Mouse (Mus musculus): ENCODE data around the gene Prpf18. TPM values are rescaled to one million over a fixed set of nuclear protein-coding genes. Genes with fewer than 3 reads are reported as not detected.

The Prpf18 gene
- polyA plus RNA-seq (2015; fragmentation: Nextera tagmentation; extraction: Ambion mirVana) = 27.1 and 31.7 TPM in 2 replicates

DNA sequence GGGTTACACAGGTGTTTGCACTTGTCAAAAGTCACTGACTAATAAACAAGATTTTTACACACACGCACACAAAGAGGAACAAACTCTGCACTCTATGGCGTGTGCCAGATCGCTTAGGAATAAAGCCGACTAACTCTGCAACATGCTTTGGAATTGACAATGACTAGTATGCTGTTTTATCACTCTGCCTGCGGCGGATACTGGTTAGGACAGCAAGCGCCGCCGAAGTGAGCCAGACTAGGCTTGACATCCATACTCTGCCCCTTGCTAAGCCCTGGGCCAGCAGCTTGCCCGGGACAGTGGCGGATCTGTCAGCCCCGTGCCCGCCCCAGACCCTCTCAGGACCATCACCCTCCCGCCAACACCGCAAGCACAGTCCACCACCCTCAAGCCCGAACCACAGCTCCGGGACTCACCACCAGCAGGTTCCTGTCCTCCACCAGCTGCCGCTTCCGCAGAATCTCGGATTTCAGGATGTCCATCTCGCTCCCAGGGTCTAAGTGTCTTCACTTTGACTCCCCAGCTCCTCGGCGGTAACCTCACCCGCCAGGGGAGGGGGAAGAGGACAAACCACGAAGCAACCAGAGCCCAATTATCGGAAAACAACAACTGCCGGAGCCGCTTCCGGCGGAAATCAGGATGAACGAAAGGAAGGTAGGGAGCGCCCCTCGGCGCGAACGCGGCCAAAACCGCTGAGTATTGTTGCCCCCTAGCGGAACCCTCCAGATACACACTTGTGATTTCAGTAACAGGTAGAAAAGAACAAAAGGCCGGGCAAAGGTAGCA is at the start of gene Prpf18:
Prpf18 (minus strand) TSS at position 614 of the 786 bp plus-strand sequence.
- Histone ChIP-seq H3K9ac (peak within 1 kb of the TSS; percentile 94), H3K4me2 (replicated peaks) (peak within 1 kb of the TSS; percentile 64), H3K27me3 (replicated peaks) (no peaks in the 10 kb centered on the region), H3K9me3 (no peaks in the 10 kb centered on the region), H3K36me3 (0 out of 2 replicates have a peak, but pooled peaks cover 3% of the 10 kb centered on the region), H3K27ac (peak within 1 kb of the TSS; percentile 71), H3K4me3 (replicated peaks) (peak within 1 kb of the TSS; percentile 96), H3K4me1 (replicated peaks) (peaks cover 3% of the 10 kb centered on the region)
- under 1% methylated on average over 40 of the region's 40 CpGs for WGBS
- peak; percentile 94 for ATAC-seq

DNA sequence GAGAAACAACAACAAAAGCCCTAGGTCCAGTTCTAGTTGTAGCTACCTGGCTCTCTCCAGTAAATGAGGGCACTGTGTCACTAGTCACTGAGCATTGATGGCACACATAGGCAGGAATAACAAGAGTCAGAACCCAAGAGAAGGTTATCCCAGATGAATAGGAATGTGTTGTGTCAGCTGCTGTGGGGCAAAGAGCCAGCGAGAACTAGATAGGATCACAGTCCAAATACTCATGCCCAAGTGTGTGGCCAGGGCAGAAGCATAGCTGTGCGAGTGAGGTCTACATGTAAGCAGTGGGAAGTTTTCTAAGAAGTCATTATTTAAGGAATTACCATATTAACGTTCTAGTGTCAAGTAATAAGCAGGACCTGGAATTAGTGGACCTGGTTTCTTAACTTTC is 28.0 kb upstream of the Prpf18 start:
- 91% methylated on average over 3 of the region's 3 CpGs for WGBS
- H3K9ac ChIP-seq = no peak overlapping the region
- no peak overlapping the region for H3K27ac ChIP-seq
- no peaks in the 10 kb centered on the region for H3K36me3 ChIP-seq
- no peaks in the 10 kb centered on the region for H3K4me1 ChIP-seq (replicated peaks)
- no peak for ATAC-seq
- H3K4me3 ChIP-seq (replicated peaks) = no peak overlapping the region
- H3K27me3 ChIP-seq (replicated peaks) = no peaks in the 10 kb centered on the region
- no peak overlapping the region for H3K4me2 ChIP-seq (replicated peaks)
- no peaks in the 10 kb centered on the region for H3K9me3 ChIP-seq

DNA sequence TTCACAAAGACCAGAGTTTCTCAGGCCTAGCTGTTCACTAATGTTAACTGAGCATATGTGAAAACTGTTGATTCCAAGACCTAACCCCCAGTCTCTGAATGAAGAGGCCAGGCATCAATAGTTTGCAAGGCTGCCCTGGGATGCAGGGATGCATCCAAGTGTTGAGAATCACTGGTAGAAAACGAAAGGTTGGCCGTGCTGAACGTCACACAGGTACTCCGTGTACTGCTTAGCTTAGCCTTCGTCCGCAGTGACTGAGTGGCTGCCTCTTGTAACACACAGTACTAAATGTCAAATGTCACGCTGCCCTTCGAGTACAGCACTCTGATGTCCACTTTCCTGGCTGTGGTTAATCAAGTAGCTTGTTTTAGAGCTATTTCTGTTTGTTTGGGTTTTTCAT is 19.7 kb upstream of the Prpf18 start:
- WGBS = 83% methylated on average over 8 of the region's 8 CpGs
- Histone ChIP-seq H3K36me3 (no peaks in the 10 kb centered on the region), H3K4me1 (replicated peaks) (no peaks in the 10 kb centered on the region), H3K4me2 (replicated peaks) (no peak overlapping the region), H3K27ac (no peak overlapping the region), H3K9me3 (no peaks in the 10 kb centered on the region), H3K4me3 (replicated peaks) (no peak overlapping the region), H3K27me3 (replicated peaks) (no peaks in the 10 kb centered on the region), H3K9ac (no peak overlapping the region)
- ATAC-seq = no peak

DNA sequence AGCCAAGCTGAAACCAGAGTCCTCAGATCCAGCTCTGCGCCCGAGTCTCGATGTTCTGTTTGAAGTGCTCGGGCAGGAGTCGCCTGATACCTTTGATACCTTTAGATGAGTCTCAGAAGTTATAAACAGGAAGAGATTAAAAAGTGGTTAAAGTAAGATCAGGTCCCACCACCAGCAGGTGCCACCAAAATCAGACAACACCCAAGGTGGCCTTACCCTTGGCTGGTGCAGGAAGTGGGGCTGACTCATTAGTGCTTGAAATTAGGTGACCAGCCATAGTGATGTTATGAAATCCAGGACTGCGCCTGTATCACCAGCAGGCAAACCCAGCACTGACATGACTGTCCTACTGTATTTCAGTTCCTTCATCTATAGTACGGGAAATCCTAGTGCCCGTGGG is 17.8 kb upstream of the Prpf18 start:
- no peaks in the 10 kb centered on the region for H3K9me3 ChIP-seq
- H3K27ac ChIP-seq = no peak overlapping the region
- H3K36me3 ChIP-seq = no peaks in the 10 kb centered on the region
- no peaks in the 10 kb centered on the region for H3K4me1 ChIP-seq (replicated peaks)
- 86% methylated on average over 8 of the region's 8 CpGs for WGBS
- H3K4me2 ChIP-seq (replicated peaks) = no peak overlapping the region
- no peak for ATAC-seq
- no peak overlapping the region for H3K9ac ChIP-seq
- no peaks in the 10 kb centered on the region for H3K27me3 ChIP-seq (replicated peaks)
- no peak overlapping the region for H3K4me3 ChIP-seq (replicated peaks)

DNA sequence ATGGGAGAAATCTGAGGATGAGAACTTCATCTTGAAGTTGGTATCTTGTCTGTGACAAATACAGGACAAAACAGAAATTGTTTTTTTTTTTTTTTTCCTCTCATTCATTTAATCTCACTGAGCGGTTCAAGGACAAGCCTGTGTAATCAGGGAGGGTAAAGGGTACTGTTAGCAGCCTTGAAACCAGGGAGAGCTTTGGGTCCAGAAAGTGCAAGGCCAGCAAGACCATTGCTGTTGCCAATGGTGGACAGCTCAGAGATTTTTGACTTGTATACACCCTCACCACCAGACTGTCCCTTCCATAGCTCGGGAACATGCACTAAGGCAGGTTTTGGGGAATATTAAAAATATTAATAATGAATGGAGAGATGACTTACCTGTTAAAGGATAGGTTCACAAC is 16.7 kb upstream of the Prpf18 start:
- WGBS = 70% methylated on average over 2 of the region's 2 CpGs
- Histone ChIP-seq H3K4me1 (replicated peaks) (no peaks in the 10 kb centered on the region), H3K4me2 (replicated peaks) (no peak overlapping the region), H3K27me3 (replicated peaks) (no peaks in the 10 kb centered on the region), H3K4me3 (replicated peaks) (no peak overlapping the region), H3K9me3 (no peaks in the 10 kb centered on the region), H3K36me3 (no peaks in the 10 kb centered on the region), H3K27ac (no peak overlapping the region), H3K9ac (no peak overlapping the region)
- no peak for ATAC-seq

DNA sequence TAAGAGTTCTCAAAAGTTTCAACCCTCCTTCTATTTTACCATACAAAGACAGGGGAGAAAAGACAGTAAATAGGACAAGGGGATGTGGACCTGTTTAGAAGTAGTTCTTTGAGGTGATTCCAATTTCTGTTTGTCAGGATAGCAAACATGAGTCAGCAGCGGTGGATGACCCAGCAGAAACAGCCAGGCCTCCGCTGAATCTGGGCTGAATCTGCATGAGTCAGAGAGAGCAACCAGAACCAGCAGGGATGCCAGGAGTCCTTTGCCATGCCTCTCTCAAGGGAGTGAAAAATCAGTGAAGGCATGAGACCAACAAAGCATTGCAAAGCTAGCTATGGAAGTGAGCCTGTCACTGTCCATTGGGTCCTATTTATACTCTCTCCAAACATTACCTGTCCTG is 8.8 kb upstream of the Prpf18 start:
- 85% methylated on average over 2 of the region's 2 CpGs for WGBS

DNA sequence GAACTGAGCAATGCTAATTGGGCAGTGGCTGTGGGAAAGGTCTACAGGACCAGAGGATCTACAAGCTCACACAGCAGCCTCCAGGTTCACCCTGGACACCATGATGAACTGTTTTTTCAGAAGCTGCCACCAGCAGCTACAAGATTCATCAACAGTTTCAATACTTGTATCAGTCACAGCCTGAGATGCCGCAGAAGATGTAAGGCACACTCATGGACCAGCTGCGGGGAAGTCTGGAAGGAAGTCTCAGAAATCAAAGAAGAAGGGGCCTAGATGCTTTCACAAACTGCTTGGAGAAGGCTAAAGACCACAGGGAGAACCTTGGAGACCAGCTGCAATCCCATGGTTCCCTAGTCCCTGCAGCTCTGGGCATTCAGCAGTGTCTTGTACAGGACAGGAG is 2.3 kb downstream of the Prpf18 start:
- H3K27me3 ChIP-seq (replicated peaks) = no peaks in the 10 kb centered on the region
- peaks cover 3% of the 10 kb centered on the region for H3K4me1 ChIP-seq (replicated peaks)
- WGBS = 98% methylated on average over 2 of the region's 2 CpGs
- no peak for ATAC-seq
- no peaks in the 10 kb centered on the region for H3K9me3 ChIP-seq
- H3K27ac ChIP-seq = no peak overlapping the region
- no peak overlapping the region for H3K9ac ChIP-seq
- 0 out of 2 replicates have a peak, but pooled peaks cover 3% of the 10 kb centered on the region for H3K36me3 ChIP-seq
- H3K4me3 ChIP-seq (replicated peaks) = no peak overlapping the region
- no peak overlapping the region for H3K4me2 ChIP-seq (replicated peaks)

More for the DNA sequence above, 8.8 kb upstream of the Prpf18 start:
- H3K27ac ChIP-seq = no peak overlapping the region
- no peak for ATAC-seq
- no peak overlapping the region for H3K4me3 ChIP-seq (replicated peaks)
- no peak overlapping the region for H3K4me2 ChIP-seq (replicated peaks)
- no peaks in the 10 kb centered on the region for H3K27me3 ChIP-seq (replicated peaks)
- no peaks in the 10 kb centered on the region for H3K9me3 ChIP-seq
- no peaks in the 10 kb centered on the region for H3K4me1 ChIP-seq (replicated peaks)
- no peaks in the 10 kb centered on the region for H3K36me3 ChIP-seq
- no peak overlapping the region for H3K9ac ChIP-seq

DNA sequence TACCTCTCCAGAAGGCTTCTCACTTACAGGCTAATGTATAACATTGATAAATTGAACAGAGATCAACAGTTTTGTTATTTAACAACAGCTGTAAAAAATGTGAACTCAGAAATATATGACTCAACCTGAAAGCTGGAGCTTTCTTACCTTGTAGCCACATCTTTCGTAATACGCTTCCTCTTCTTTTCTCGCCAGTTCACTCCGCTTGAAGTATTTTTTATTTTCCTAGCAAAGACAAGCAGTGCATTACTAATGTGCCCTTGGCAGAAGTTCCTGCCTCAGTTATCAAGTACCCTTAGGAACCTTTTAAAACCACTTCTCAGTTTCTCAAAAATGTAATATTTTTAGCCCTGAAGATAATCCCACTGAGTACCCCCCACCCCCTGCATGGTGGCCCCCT is 3.8 kb downstream of the Prpf18 start:
- Histone ChIP-seq H3K4me3 (replicated peaks) (no peak overlapping the region), H3K9me3 (no peaks in the 10 kb centered on the region), H3K4me1 (replicated peaks) (peaks cover 3% of the 10 kb centered on the region), H3K36me3 (peaks cover 8% of the 10 kb centered on the region; the same call in 1 of the 2 replicates), H3K27ac (no peak overlapping the region), H3K9ac (no peak overlapping the region), H3K27me3 (replicated peaks) (no peaks in the 10 kb centered on the region), H3K4me2 (replicated peaks) (no peak overlapping the region)
- 92% methylated on average over 4 of the region's 4 CpGs for WGBS
- no peak for ATAC-seq

DNA sequence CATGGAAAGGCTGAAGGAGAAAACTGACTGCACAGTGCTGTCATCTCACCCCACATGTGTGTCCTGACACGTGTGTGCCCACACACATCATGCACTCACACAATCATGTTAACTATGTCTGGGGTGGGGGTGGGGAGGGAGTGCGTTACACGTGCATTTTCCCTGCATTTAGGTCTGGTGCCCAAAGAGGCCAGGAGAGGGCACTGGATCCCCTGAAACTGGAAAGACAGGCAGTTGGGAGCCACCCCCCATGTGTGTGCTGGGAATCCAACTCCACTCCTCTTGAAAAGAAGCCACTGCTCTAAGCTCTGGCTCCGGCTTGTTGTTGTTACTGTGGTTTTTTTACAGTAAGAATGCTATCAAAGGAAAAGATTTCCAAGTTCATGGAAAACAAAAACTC is 6.8 kb downstream of the Prpf18 start:
- WGBS = 82% methylated on average over 4 of the region's 4 CpGs
- Histone ChIP-seq H3K36me3 (peaks cover 12% of the 10 kb centered on the region; the same call in 1 of the 2 replicates), H3K4me2 (replicated peaks) (no peak overlapping the region), H3K9me3 (no peaks in the 10 kb centered on the region), H3K4me1 (replicated peaks) (no peaks in the 10 kb centered on the region), H3K27ac (no peak overlapping the region), H3K4me3 (replicated peaks) (no peak overlapping the region), H3K27me3 (replicated peaks) (no peaks in the 10 kb centered on the region), H3K9ac (no peak overlapping the region)
- ATAC-seq = no peak

DNA sequence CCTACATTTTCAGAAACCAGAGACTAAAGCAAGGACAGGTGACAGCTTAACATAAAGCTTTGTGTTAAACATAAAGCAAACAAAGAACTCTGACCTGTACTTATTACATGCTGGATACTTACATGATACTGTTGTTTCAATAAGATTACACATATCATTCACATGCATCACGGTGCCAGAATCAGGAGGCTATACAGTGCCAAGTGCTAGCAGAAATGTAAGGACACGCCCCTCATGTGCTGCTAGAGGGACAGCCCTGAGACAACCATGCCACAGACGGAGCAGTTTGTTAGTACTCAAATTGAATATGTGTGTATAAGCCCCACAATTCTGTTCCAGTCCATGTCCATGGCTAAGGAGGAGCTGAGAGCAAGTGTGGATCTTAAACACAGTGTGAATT is 13.7 kb downstream of the Prpf18 start:
- H3K4me3 ChIP-seq (replicated peaks) = no peak overlapping the region
- no peak overlapping the region for H3K9ac ChIP-seq
- H3K36me3 ChIP-seq = peaks cover 32% of the 10 kb centered on the region
- 82% methylated on average over 3 of the region's 3 CpGs for WGBS
- H3K27ac ChIP-seq = no peak overlapping the region
- H3K4me2 ChIP-seq (replicated peaks) = no peak overlapping the region
- no peaks in the 10 kb centered on the region for H3K4me1 ChIP-seq (replicated peaks)
- ATAC-seq = no peak
- no peaks in the 10 kb centered on the region for H3K27me3 ChIP-seq (replicated peaks)
- no peaks in the 10 kb centered on the region for H3K9me3 ChIP-seq

DNA sequence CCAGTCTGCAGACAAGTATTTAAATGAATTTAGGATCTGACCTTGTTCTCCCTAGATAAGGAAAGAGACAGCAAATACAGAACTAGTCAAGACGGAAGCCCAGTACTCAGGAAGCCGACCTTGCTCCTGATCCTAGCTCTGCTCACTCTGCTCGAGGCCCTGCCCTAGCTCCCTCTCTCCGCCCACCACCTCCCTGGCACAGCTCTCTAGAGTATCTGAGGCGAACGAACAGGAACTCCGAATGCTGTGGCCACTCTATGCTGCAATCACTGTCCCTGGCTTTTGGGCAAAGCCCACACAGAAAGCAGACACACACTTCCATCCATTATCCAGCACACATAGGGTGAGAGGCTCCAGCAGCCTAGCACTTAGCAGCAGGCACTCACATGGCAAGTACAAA is 15.3 kb downstream of the Prpf18 start:
- no peak overlapping the region for H3K27ac ChIP-seq
- ATAC-seq = no peak
- WGBS = 78% methylated on average over 7 of the region's 7 CpGs
- no peaks in the 10 kb centered on the region for H3K9me3 ChIP-seq
- no peaks in the 10 kb centered on the region for H3K27me3 ChIP-seq (replicated peaks)
- H3K4me1 ChIP-seq (replicated peaks) = no peaks in the 10 kb centered on the region
- peaks cover 36% of the 10 kb centered on the region for H3K36me3 ChIP-seq
- H3K4me2 ChIP-seq (replicated peaks) = no peak overlapping the region
- no peak overlapping the region for H3K9ac ChIP-seq
- H3K4me3 ChIP-seq (replicated peaks) = no peak overlapping the region

DNA sequence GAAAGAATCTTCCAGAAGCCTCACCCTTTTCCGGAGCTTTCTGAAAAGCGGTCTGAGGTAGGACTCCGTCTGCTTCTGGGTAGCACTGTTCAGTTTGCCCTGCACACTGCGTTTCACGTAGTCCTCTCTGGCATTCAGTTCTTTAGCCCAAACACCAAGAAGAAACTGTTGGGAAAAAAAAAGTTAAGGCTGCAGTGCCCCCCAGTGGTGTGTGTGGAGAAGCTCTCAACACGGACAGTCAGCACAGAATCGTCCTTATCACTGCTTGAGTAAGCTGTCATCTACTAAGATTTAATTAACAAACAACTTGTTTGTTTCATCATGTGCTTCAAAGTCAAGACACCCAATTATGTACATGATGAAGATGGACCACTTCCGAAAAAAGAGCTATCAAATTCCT is 16.1 kb downstream of the Prpf18 start:
- Histone ChIP-seq H3K36me3 (peaks cover 34% of the 10 kb centered on the region), H3K27ac (no peak overlapping the region), H3K4me3 (replicated peaks) (no peak overlapping the region), H3K9ac (no peak overlapping the region), H3K27me3 (replicated peaks) (no peaks in the 10 kb centered on the region), H3K4me2 (replicated peaks) (no peak overlapping the region), H3K9me3 (no peaks in the 10 kb centered on the region), H3K4me1 (replicated peaks) (no peaks in the 10 kb centered on the region)
- WGBS = 85% methylated on average over 8 of the region's 8 CpGs
- ATAC-seq = no peak

DNA sequence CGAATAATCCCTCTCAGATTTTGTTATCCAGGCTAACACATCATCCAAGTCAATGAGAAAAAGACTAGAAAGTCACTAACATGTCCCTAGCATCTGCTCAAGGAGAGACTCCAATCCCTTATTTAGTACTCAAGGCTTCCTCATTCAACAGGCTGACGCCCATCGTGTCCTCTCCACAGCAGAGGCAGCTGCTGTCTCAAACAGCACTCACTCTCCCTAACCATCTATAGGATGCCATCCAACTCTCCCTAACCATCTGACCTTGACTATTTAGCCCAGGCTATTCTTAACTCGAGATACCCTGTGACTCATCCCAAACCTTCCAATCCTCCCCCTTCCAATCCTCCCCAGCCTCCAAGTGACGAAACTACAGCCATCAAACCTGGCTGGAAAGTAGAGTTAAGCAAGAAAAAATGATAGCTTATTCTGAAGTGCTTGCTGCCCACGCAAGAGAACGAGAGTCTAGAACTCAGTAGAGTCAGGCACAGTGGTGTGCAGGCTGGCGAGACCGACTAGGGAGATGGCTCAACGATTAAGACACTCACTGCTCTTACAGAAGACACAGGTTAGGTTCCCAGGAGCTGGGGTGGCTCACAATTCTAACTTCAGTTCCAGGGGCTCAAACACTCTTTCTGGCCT is 21.6 kb downstream of the Prpf18 start:
- WGBS = 93% methylated on average over 10 of the region's 10 CpGs

More for the DNA sequence above, 21.6 kb downstream of the Prpf18 start:
- no peaks in the 10 kb centered on the region for H3K9me3 ChIP-seq
- H3K27me3 ChIP-seq (replicated peaks) = no peaks in the 10 kb centered on the region
- ATAC-seq = no peak
- H3K27ac ChIP-seq = no peak overlapping the region
- H3K9ac ChIP-seq = no peak overlapping the region
- H3K4me3 ChIP-seq (replicated peaks) = no peak overlapping the region
- peaks cover 20% of the 10 kb centered on the region for H3K36me3 ChIP-seq
- H3K4me2 ChIP-seq (replicated peaks) = no peak overlapping the region
- H3K4me1 ChIP-seq (replicated peaks) = no peaks in the 10 kb centered on the region
